Mouse (Mus musculus) thymus, adult 2 months (tissue): ENCODE measurements around the gene Yars.

Source experiments
- CTCF ChIP-seq: fragments of 200-500 bp; IDR thresholded peaks from 2 replicates; pipeline ENCODE4 v1.5.1; 2012; ENCODE audit warnings: mild to moderate bottlenecking, control low read depth, low read length, moderate library complexity, borderline replicate concordance; ENCODE audit not compliant: control insufficient read depth, poor library complexity, insufficient read depth; ENCODE audit errors: extremely low read depth
- POLR2A ChIP-seq: fragments of 200-500 bp; IDR thresholded peaks from 2 replicates; pipeline ENCODE4 v1.6.1; 2012; ENCODE audit warnings: mild to moderate bottlenecking, low read length, control low read depth, moderate library complexity; ENCODE audit not compliant: control insufficient read depth, poor library complexity, insufficient read depth; ENCODE audit errors: extremely low read depth

GRCm38 (mm10) chr4:129206792-129207191 is 17.2 kb downstream of the Yars start:
- TF ChIP-seq CTCF (no peak), POLR2A (no peak)
